Mouse (Mus musculus) neural tube, embryonic 14.5 days (tissue): Measurements from ENCODE around the gene Gm4491. TPM values are rescaled to one million over a fixed set of nuclear protein-coding genes. Genes with fewer than 3 reads are reported as not detected.
"Not testable (repeated sequence)": the region's sequence is repeated elsewhere in the genome, so short reads cannot be mapped to it uniquely, and the experiment has no call there.

Experiments used
- ATAC-seq: fragments of 200-750 bp; cut with Nextera tagmentation; 2 replicates; pipeline ENCODE4 v1.8.0; 2017; ENCODE audit warnings: low read depth, mild to moderate bottlenecking, moderate TSS enrichment, moderate library complexity
- H3K27ac ChIP-seq: fragments of 300-500 bp; sonication (generic); 2 replicates; pipeline ENCODE4 v1.5.1; 2014; ENCODE audit warnings: low read depth, mild to moderate bottlenecking, control low read depth, low read length, moderate library complexity, mixed read lengths
- H3K27me3 ChIP-seq: fragments of 300-500 bp; sonication (generic); 2 replicates; pipeline ENCODE4 v1.6.1; 2014; ENCODE audit warnings: low read length; ENCODE audit not compliant: control insufficient read depth, insufficient read depth
- H3K36me3 ChIP-seq: fragments of 300-500 bp; sonication (generic); 2 replicates; pipeline ENCODE4 v1.6.1; 2014; ENCODE audit warnings: low read length, mixed read lengths; ENCODE audit not compliant: control insufficient read depth, insufficient read depth
- H3K4me1 ChIP-seq: fragments of 300-500 bp; sonication (generic); 2 replicates; pipeline ENCODE4 v1.6.1; 2014; ENCODE audit warnings: low read length; ENCODE audit not compliant: control insufficient read depth, insufficient read depth
- H3K4me2 ChIP-seq: fragments of 300-500 bp; sonication (generic); 2 replicates; pipeline ENCODE4 v1.6.1; 2014; ENCODE audit warnings: mild to moderate bottlenecking, low read depth, low read length, control low read depth
- H3K4me3 ChIP-seq: fragments of 300-500 bp; sonication (generic); 2 replicates; pipeline ENCODE4 v1.5.1; 2014; ENCODE audit warnings: low read depth, low read length, control low read depth, mixed read lengths
- H3K9ac ChIP-seq: fragments of 300-500 bp; sonication (generic); replicated peaks from 2 replicates; pipeline ENCODE4 v1.6.1; 2014; ENCODE audit warnings: low read depth, mild to moderate bottlenecking, control low read depth, low read length, mixed read lengths
- H3K9me3 ChIP-seq: fragments of 300-500 bp; sonication (generic); 2 replicates; pipeline ENCODE4 v1.6.1; 2016; ENCODE audit warnings: low read length; ENCODE audit not compliant: control insufficient read depth
- WGBS: fragments of 180-500 bp; shearing (Covaris S2); extraction: QIAGEN DNeasy Blood & Tissue Kit; methylation state at CpG from one replicate; pipeline ENCODE4 v1.1.7; 2014; 5-methylcytosine and 5-hydroxymethylcytosine counted together
- polyA plus RNA-seq: library from polyadenylated mRNA; unstranded; fragments of >200 nt; fragmentation: Nextera tagmentation; extraction: Ambion mirVana; gene quantifications from 2 replicates; pipeline ENCODE4 v1.2.1, GENCODE M21; 2014

The Gm4491 gene
- polyA plus RNA-seq, 1 experiment from 2014 or later = not detected

DNA sequence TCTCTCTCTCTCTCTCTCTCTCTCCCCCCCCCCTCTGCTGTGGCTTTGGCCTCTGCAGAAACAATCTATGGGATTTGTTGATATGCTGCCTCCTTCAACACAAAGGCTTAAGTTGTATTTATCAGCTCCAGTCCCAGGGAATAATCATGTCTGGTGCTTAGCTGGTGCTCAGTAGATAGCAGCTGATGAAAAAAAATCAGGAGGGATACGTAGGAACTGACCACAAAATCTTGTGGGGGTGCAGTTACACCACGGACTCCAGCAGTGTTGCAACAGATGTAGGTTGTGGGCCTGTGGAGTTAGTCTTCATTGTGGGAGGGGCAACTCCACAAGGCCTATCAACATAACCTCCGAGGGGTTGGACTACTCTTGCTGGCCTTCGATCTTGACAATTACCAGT is 19.8 kb downstream of the Gm4491 start:
- Histone ChIP-seq H3K36me3 (no peaks in the 10 kb centered on the region), H3K27me3 (no peaks in the 10 kb centered on the region), H3K4me1 (no peaks in the 10 kb centered on the region), H3K9me3 (no peaks in the 10 kb centered on the region), H3K4me2 (no peak overlapping the region), H3K4me3 (no peak overlapping the region), H3K27ac (no peak overlapping the region), H3K9ac (no peak overlapping the region)
- no peak for ATAC-seq
- WGBS = 88% methylated on average over 4 of the region's 4 CpGs

DNA sequence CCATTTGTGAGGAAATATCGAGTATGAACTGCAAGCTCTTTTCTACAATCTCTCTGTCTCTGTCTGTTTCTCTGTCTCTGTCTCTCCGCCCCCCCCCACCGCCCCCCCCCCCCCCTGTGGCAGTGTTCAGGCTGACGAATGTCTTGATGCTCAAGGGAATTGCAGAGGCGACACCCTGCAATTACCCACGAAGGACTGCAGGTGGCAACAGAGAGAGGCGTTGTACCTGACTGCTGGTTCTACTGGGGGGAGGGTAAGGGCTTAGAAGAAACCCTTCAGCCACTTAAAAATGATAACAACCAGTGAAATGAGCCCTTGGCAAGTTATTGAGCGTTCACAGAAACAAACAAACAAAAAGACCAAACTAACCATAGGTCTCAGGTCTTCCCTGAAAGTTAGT is 22.7 kb downstream of the Gm4491 start:
- Histone ChIP-seq H3K4me1 (no peaks in the 10 kb centered on the region), H3K4me2 (no peak overlapping the region), H3K27ac (no peak overlapping the region), H3K9me3 (no peaks in the 10 kb centered on the region), H3K9ac (no peak overlapping the region), H3K27me3 (no peaks in the 10 kb centered on the region), H3K4me3 (no peak overlapping the region), H3K36me3 (no peaks in the 10 kb centered on the region)
- 10% methylated on average over 8 of the region's 8 CpGs for WGBS
- ATAC-seq = no peak

DNA sequence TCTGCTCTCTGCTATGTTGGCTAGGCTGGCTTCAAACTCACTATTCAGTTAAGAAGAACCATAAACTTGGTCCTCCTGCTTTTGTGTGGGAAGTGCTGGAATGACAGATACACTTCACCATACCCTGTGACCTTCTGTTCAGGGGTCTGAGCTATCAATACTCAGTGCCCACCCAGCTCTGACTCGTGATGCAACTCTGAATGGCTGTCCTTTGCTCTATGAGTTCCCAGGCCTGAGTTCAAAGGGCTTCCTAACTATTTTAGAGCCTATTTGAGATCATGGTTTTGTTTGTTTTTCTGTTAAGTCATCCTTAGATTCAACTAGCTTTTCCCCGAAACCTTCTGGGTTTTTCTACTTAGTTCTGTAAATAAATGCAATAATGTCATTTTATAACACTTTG is 25.7 kb downstream of the Gm4491 start:
- ATAC-seq = no peak
- Histone ChIP-seq H3K27ac (no peak overlapping the region), H3K9ac (no peak overlapping the region), H3K36me3 (no peaks in the 10 kb centered on the region), H3K4me3 (no peak overlapping the region), H3K27me3 (no peaks in the 10 kb centered on the region), H3K4me1 (no peaks in the 10 kb centered on the region), H3K4me2 (no peak overlapping the region), H3K9me3 (no peaks in the 10 kb centered on the region)
- 51% methylated on average over 2 of the region's 2 CpGs for WGBS

DNA sequence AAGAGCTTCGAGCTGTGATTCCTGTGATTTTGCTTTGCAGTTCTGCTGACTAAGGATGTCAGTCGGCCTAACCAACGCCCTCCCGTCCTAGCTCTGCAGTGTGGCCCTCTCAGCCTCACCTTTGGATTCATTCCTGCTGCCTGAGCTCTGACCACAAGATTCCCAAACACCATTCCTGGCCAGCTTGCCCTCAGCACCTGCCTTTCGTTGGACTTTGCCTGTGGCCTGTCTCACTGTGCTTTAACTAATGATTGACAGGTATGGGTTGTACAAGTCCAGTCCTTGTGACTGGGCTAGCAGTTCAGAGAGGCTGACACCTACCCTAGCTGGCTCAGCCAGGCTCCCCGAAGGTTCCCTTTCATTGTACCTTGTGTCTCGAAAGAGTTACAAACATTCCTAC is 26.6 kb downstream of the Gm4491 start:
- H3K27me3 ChIP-seq = no peaks in the 10 kb centered on the region
- H3K36me3 ChIP-seq = no peaks in the 10 kb centered on the region
- ATAC-seq = no peak
- no peaks in the 10 kb centered on the region for H3K9me3 ChIP-seq
- no peaks in the 10 kb centered on the region for H3K4me1 ChIP-seq
- WGBS = 86% methylated on average over 7 of the region's 7 CpGs
- no peak overlapping the region for H3K27ac ChIP-seq
- no peak overlapping the region for H3K4me2 ChIP-seq
- H3K9ac ChIP-seq = no peak overlapping the region
- no peak overlapping the region for H3K4me3 ChIP-seq

DNA sequence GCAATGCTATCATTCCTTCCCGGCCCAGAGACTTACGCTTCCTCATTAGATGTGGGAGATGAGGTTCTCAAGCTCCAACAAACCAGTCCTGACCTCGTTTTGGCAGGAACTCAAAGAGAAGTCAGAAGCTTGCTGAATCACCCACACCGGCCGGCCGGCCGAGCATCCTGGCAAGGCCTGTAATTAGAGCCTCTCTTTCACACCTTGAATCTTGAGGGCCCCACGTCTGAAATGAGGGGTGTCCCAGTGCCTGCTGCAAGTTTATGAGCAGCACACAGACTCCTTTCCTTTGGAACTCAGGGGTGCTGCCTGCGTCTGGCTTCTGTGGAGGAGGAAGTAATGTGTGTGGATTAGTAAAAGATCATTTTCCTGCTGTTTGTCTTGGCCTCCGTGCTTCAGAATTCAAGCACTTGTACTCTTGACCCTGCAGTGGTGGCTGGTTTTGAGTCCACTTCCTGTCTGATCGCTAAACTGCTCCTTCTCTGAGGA is 31.5 kb downstream of the Gm4491 start:
- Histone ChIP-seq H3K9me3 (no peaks in the 10 kb centered on the region), H3K27me3 (no peaks in the 10 kb centered on the region), H3K4me3 (no peak overlapping the region), H3K36me3 (no peaks in the 10 kb centered on the region), H3K4me1 (no peaks in the 10 kb centered on the region), H3K27ac (no peak overlapping the region), H3K4me2 (no peak overlapping the region), H3K9ac (no peak overlapping the region)
- WGBS = 71% methylated on average over 11 of the region's 11 CpGs
- no peak for ATAC-seq

DNA sequence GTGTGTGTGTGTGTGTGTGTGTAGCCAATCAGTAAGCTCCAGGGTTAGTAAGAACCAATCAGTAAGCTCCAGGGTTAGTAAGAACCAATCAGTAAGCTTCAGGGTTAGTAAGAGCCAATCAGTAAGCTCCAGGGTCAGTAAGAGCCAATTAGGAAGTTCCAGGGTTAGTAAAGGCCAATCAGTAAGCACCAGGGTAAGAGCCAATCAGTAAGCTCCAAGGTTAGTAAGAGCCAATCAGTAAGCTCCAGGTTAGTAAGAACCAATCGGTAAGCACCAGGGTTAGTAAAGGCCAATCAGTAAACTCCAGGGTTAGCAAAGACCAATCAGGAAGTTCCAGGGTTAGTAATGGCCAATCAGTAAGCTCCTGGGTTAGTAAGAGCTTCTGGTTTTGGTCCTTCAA is 32.8 kb downstream of the Gm4491 start:
- no peaks in the 10 kb centered on the region for H3K36me3 ChIP-seq
- H3K27ac ChIP-seq = no peak overlapping the region
- no peaks in the 10 kb centered on the region for H3K9me3 ChIP-seq
- no peaks in the 10 kb centered on the region for H3K4me1 ChIP-seq
- no peak overlapping the region for H3K4me3 ChIP-seq
- WGBS = 98% methylated on average over 1 of the region's 1 CpGs
- no peak overlapping the region for H3K4me2 ChIP-seq
- H3K27me3 ChIP-seq = no peaks in the 10 kb centered on the region
- no peak for ATAC-seq
- no peak overlapping the region for H3K9ac ChIP-seq

DNA sequence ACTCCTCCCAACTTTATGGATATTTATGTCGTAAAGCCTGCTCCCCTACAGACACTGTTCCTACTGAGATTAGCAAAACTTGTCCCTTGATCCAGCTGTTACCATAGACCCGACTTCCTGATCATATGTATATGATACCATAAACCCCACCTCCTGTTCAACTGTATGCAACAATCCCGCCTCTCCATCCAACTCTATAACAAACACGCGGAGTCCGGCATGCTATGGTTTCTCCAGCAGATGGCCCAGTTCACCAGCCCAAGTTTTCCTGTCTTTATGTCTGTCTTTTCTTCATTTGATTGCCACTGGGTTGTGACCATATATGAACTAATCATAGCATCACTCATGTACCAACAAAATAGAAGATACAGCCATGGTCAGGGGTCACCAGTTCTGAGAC is 40.1 kb downstream of the Gm4491 start:
- Histone ChIP-seq H3K27me3 (no peaks in the 10 kb centered on the region), H3K4me2 (no peak overlapping the region), H3K4me1 (no peaks in the 10 kb centered on the region), H3K27ac (no peak overlapping the region), H3K4me3 (no peak overlapping the region), H3K9ac (no peak overlapping the region), H3K36me3 (no peaks in the 10 kb centered on the region), H3K9me3 (no peaks in the 10 kb centered on the region)
- WGBS = 88% methylated on average over 6 of the region's 6 CpGs
- no peak for ATAC-seq

DNA sequence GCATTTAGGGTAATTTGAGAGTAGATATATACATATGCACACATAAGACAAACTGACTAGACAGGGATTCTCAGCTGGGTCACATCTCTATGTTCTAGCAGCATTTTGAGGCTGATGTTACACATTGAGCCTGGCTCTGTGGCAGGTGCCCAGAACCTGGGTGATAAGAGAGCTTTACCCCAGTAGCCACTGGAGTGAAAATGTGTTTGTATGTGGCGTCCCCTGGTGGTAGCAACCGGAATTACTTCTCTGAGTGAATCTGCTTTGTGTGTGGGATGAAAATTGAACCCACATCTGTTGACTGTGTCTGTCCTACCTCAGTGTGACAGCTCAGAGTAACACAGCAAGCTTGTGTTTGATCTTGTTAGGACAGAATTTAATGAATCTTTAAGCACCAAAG is 45.8 kb downstream of the Gm4491 start:
- H3K9ac ChIP-seq, H3K27me3 ChIP-seq, H3K36me3 ChIP-seq, H3K27ac ChIP-seq, H3K4me2 ChIP-seq, H3K4me3 ChIP-seq, H3K9me3 ChIP-seq, H3K4me1 ChIP-seq, ATAC-seq: not testable (repeated sequence)
- 0% methylated on average over 2 of the region's 2 CpGs for WGBS

DNA sequence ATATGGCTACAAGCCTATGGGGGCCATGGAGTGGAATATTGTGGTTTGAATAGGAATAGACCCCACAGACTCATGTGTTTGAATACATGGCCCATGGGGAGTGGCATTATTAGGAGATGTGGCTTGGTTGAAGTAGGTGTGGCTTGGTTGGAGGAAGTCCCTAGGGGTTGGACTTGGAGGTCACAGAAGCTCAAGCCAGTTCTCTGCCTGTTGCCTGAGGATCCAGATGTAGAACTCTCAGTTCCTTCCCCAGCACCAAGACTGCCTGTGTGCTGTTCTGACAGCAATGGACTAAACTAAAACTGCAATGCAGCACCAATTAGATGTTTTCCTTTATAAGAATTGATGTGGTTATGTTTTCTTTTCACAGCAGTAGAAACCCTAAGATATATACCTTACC is 49.6 kb downstream of the Gm4491 start:
- ATAC-seq = no peak
- H3K4me3 ChIP-seq = no peak overlapping the region
- H3K4me1 ChIP-seq = no peaks in the 10 kb centered on the region
- H3K27ac ChIP-seq = no peak overlapping the region
- H3K27me3 ChIP-seq = no peaks in the 10 kb centered on the region
- H3K4me2 ChIP-seq = no peak overlapping the region
- H3K9ac ChIP-seq = no peak overlapping the region
- H3K36me3 ChIP-seq = no peaks in the 10 kb centered on the region
- no peaks in the 10 kb centered on the region for H3K9me3 ChIP-seq
